In genomic region chr6:108325400-108325799, GRCm38 (mm10) we compare ENCODE assay signal across 24 mouse cellular contexts.
"Had no signal": no experiment of that assay in that cellular context is flagged by ENCODE, and none has a peak within 500 bp of the region (broad histone marks: within the 10 kb centered on the region; RNA-seq: fewer than 3 reads in every experiment).

No protein-coding gene starts in this region.

- H3K27ac ChIP-seq: heart, adult 2 months; heart, embryonic 15.5 days; hindbrain, embryonic 10.5 days; hindbrain, embryonic 12.5 days; hindbrain, embryonic 14.5 days; limb, embryonic 10.5 days; limb, embryonic 12.5 days; liver, embryonic 13.5 days; liver, embryonic 15.5 days had no signal

- H3K4me3 ChIP-seq: gastrocnemius, adult 2 months; heart, adult 2 months; heart, embryonic 15.5 days; hindbrain, embryonic 10.5 days; hindbrain, embryonic 12.5 days; limb, embryonic 10.5 days; limb, embryonic 12.5 days; liver, embryonic 13.5 days; liver, embryonic 15.5 days had no signal

- H3K9ac ChIP-seq: heart, embryonic 15.5 days; hindbrain, embryonic 12.5 days; hindbrain, embryonic 14.5 days; limb, embryonic 12.5 days; liver, embryonic 13.5 days; liver, embryonic 15.5 days; liver, postnatal 0 days had no signal

- ATAC-seq: hindbrain, embryonic 16.5 days; intestine, embryonic 16.5 days; liver, postnatal 0 days had no signal

- DNase-seq: gastrocnemius, adult 2 months; gastrocnemius, postnatal 10 days; gastrocnemius, postnatal 25 days; heart, adult 2 months; heart, postnatal 4 days; kidney, adult 11 months; kidney, adult 2 months; kidney, postnatal 10 days; kidney, postnatal 25 days; kidney, postnatal 4 days; layer of hippocampus, adult 9-11 months; liver; liver, embryonic 13.5 days; liver, postnatal 0 days had no signal

- H3K4me1 ChIP-seq: hindbrain, embryonic 12.5 days; limb, embryonic 12.5 days had no signal

- H3K4me2 ChIP-seq: heart, embryonic 15.5 days; hindbrain, embryonic 12.5 days; hindbrain, embryonic 14.5 days; limb, embryonic 12.5 days; liver, embryonic 11.5 days; liver, embryonic 13.5 days; liver, embryonic 15.5 days had no signal

- H3K36me3 ChIP-seq: heart, embryonic 15.5 days; hindbrain, embryonic 10.5 days; hindbrain, embryonic 12.5 days; limb, embryonic 10.5 days; limb, embryonic 12.5 days; liver, embryonic 13.5 days; liver, embryonic 15.5 days had no signal

- H3K9me3 ChIP-seq: heart, embryonic 15.5 days; hindbrain, embryonic 10.5 days; hindbrain, embryonic 12.5 days; limb, embryonic 10.5 days; limb, embryonic 12.5 days; liver, embryonic 13.5 days; liver, embryonic 15.5 days had no signal

- H3K27me3 ChIP-seq: heart, embryonic 15.5 days; hindbrain, embryonic 12.5 days; limb, embryonic 12.5 days; liver, embryonic 13.5 days; liver, embryonic 15.5 days had no signal
